Mouse (Mus musculus) thymus, postnatal 10 days (tissue): Measurements from ENCODE around the gene Cpxm2.

ENCODE experiments used
- DNase-seq, 2 experiments: peaks; one replicate each; pipeline ENCODE4 v3.0.0; 2021; ENCODE audit warnings: low spot score in 2 of 2

Cpxm2 gene

DNA sequence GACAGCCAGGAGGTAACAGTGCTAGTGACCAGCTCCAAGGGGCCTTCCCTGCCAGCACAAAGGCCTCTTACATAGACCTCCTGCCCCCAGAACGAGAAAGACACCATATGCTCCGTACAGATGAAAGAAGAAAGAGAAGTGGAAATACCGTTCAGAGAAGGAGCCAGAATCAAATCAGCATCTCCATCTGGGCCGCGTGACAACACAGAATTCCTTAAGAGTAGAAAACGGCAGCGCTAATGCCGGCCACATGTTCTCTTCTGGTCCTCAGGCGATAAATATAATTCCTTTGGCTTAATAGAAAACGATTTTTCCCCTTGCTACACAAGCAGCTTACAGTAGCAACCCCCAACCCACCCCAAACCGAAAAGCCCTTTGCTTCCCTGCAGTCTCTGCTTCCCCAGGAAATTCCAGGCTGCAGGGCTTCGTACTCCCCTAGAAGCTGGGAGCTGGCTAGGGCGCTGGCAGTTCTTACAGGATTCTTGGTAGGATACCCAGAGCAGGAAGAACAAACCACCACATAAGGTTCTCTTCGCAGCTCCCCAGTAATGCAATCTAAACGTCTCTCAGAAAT lies 9.2 kb downstream of the Cpxm2 start:
- no peak for DNase-seq

GRCm38 (mm10) chr7:132128687-132129086 lies 25.9 kb downstream of the Cpxm2 start:
- no peak for DNase-seq

- DNase-seq = no peak
Measured at GRCm38 (mm10) chr7:132124948-132125347, 29.6 kb downstream of the Cpxm2 start.

DNA sequence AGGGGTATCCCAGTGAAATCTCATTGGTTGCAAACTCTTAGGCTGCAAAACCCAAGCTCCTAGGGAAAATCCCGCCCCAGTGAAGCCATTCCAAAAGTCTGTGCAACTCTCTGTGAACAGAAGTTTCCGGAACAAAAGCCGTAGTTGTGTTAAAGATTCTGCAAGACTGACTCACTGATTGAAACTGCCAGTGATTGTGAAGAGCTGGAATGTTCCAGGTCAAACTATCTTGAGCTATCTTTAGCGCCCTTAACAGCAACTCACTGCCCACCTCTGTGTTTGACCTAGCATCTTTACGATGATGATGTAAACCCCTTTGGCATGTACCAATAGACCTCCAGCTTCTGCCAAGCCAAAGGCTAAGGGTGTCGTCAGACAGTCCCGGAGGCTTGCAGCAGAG lies 31.3 kb downstream of the Cpxm2 start:
- DNase-seq = no peak

GRCm38 (mm10) chr7:132119817-132120216 lies 34.7 kb downstream of the Cpxm2 start:
- DNase-seq = no peak

DNA sequence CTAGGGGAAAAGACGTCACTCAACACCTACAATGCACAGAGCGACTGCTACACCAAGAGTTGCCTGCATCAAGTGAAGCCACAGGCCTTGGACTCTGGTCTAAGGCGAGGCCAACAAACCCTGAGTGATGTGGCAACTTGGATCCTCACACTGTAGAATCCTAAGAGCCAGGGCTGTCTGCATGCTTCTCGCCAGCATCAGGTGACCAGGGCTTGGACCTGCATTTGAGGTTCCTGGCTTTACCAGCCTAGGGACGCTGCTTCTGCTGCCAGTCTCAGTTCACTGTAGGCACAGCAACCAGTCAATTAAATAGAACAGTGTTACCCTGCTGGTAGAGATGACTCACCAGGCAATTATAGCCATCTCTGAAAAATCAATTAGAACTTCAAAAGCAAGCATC lies 42.8 kb downstream of the Cpxm2 start:
- DNase-seq = no peak

- DNase-seq = no peak
Measured at GRCm38 (mm10) chr7:132110308-132110707, 44.2 kb downstream of the Cpxm2 start.

GRCm38 (mm10) chr7:132106891-132107290 lies 47.6 kb downstream of the Cpxm2 start:
- DNase-seq = no peak

- no peak for DNase-seq
Measured at GRCm38 (mm10) chr7:132105326-132105725, 49.2 kb downstream of the Cpxm2 start.

DNA sequence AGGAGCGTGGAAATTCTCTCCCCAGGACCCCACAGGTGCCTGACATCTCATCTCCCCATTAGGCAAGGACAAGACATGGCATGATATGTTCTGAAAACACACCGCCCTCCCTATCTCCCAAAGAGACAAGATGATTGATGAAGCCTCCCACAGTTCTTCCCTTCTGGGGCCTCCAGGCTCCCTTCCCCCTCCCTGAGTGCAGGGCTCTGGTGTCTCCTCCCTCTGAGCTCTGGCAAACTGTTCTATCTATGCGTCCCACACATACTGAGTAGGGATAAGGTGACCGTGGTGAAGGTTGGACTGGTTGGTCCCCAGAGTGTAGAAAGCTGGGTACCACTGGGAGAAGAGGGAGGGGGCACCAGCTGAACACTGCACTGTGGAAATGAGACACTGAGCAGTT lies 56.1 kb downstream of the Cpxm2 start:
- no peak for DNase-seq

DNA sequence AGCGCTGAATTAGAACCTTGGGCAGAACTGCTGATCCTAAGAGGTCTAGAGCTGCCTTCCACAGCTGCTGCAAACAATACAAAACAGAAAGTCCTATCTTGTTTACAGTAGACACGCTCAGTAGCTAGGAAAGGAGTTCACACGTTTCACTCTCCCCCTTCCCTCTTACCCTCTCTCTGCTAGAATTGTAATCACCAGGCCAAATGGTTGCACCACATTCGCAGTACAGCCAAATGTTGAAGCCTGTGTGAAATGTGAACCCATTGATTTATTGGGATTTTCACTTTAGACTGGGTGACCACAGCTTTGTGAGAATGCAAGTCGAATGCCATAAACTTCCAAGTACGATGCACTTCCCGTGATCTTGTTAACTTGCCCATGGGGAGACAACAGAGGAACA lies 59.9 kb downstream of the Cpxm2 start:
- DNase-seq = no peak

DNA sequence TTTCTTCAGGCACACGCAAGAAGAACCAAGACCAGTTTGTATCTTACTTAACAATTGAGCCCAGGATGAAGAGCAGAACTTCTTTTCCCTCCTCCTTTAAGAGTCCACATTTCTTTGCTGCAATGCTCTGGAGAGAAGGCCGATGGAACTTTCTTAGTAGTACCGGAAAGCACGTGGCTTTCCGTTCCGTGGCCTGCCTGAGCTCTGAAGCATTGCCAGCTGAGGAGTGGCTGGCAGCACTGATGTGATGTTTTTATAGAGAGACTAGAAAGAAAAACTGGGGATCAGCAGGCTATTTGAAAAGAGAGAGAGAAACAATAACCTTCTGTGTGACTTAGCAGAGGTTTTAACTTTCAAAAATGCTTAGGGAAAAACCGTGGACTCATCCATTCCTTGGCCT lies 63.0 kb downstream of the Cpxm2 start:
- DNase-seq = no peak

GRCm38 (mm10) chr7:132088606-132089005 lies 65.9 kb downstream of the Cpxm2 start:
- no peak for DNase-seq

DNA sequence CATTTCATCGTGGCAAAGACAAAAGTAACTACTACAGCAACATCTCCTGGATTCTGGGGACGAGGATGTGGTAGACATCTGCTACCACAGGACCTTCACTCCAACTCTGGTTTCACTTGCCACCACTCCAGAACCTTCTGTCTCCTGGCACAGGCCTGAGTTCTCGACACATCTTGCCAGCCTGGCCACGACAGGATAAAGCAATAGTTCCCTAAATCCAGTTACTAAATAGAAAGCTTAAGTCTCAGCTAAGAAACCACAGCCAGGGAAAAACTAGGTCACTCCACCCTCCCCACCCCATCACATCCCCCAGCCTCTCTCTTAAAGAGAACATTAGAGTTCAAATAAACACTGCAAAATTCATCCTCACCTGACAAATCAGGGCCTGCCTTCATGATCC lies 66.4 kb downstream of the Cpxm2 start:
- no peak for DNase-seq

GRCm38 (mm10) chr7:132075825-132076224 lies 78.7 kb downstream of the Cpxm2 start:
- no peak for DNase-seq

DNA sequence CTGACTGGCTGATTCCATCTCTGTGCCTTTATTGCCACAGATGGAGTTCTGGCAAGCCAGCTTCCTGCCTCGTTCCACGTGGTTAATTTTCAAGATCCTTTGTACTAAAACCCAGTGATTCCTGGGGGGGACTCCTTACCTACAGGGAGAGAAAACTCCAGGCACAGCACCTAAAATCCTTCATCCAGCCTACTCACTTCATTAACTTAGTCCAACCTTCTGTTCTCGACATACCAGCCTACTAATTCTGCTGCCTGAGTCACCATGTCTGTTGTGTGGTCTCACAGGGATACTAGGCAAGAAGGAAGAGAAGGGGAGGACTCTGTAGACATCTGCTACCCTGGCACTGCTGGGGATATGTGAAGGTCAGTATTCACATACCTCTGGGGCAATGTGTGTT lies 80.0 kb downstream of the Cpxm2 start:
- no peak for DNase-seq

DNA sequence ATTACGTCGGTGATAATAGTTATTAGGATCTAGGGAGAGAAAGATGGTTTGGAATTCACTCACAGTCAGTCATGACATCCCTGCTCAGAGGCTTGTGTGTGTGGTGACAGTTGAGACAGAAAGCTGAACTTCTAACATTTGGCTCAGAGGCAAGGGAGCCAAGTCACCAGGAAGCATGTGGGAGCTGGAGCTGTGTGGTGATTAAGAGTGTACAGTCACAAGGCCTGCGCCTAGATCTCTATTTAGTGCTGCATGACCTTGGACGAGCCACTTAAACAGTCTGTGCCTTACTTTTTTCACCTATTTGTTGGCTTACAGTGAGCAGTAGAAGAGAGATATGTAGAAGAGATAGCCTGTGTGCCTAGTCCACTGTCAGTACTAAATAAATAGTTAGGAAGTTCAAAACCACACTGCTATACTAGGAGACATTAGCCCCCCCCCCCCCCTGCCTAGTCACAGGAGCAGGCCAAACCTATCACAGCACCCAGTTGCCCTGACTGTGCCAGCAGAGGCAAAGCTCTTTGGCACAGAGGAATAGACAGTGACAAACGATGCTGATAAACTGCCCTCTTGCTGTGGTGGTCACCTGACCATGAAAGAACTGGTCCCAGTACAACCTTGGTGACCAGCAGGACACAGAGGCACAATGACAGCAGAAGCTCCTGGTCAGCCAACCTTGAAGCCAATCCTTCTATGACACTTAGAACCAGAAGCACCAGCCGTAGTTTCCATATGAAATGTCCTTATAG lies 83.5 kb downstream of the Cpxm2 start:
- DNase-seq = no peak

DNA sequence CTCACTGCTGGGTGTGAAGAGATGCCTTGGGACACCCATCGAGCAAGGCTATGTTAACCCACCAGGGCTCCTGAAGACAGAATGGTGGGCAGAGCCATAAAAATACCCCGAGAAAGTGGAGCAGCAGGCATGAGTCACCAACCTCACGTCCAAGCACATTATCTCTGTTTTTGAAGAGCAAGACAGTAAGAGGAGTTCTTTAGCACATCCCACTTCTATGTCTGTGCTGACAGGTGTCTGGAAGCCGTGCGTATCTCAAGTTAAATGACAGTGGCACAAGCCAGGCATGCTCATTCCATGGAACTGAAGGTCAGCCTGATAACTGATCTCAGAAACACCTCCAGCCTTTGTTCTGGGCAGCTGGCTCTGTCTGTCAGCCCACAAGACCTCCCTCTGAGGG lies 86.6 kb downstream of the Cpxm2 start:
- no peak for DNase-seq

DNA sequence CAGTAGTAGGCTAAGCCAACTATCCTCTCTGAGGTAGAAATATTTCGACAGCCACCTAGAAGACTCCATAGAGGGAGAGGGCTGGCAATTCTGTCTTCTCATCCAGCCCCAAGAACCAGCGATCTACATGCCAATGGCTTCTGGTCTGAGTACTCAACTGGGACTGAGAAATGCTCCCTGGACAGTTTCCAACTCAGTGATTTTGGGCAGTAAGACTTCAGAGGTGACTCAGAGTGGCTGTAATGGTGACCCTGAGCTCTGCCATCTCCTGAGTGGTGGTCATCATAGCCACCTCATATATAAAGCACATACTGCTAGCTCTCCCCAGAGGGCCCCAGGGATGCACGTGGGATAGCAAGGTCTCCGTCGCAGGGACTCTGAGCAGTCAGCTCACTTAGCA lies 87.0 kb downstream of the Cpxm2 start:
- no peak for DNase-seq

DNA sequence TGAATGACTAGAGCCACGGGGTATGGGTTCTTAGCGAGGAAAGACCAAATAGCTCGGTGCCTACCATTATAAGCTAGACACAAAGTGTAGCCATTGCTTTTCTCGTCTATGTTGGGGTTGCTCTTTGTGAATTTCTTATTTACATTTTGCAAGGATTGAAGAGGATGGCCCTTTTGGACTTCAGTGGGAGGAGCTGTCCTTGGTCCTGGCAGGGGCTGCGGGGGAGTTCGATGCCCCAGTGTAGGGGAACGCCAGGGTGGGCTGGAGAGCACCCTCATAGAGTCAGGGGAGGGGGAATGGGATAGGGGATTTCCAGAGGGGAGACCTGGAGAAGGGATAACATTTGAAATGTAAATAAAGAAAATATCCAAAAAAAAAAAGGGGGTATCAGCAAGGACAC lies 94.4 kb downstream of the Cpxm2 start:
- DNase-seq = no peak

GRCm38 (mm10) chr7:132056565-132056964 lies 98.0 kb downstream of the Cpxm2 start:
- DNase-seq = no peak

DNA sequence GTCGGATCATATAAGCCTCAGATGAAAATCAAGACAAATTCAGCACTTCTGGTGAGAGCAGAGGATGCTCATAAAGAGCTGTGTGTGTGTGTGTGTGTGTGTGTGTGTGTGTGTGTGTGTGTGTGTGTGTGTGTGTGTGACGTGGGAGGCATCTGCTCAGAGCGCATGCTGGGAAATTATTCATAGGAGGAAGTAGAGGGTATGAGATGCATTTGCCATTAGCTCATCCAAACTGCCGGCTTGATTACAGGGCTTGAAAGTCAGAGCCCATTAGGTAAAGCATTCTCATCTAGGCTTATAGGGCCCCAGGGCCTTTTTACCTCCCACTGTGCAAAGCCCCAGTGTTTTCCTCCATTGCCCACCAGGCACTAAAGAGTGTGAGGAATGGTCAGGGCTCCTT lies 107.9 kb downstream of the Cpxm2 start:
- DNase-seq = no peak

GRCm38 (mm10) chr7:132031940-132032531 lies 122.5 kb downstream of the Cpxm2 start:
- DNase-seq = no peak
